48 mouse cellular contexts compared by ENCODE assay signal in the genomic region with DNA sequence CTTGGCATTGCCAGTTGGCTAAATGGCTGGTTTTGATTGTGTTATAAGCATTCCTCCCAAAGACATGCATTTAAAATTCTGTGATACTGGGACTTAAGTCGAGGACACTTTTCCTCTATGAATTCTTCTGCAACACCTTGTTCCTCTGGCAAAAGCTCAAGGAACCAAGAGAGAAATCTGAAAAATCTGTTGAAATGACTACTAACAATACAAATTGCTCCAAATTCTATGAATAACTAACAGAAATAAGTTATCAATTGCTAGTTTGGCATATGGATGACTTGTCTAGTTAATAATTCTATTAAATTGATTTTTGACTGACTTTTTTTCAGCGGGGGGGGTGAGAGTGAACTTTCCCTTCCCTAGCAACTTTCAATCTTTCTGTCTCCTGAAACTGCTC. TPM values are rescaled to one million over a fixed set of nuclear protein-coding genes. Genes with fewer than 3 reads are reported as not detected.
"Had no signal": no experiment of that assay in that cellular context is flagged by ENCODE, and none has a peak within 500 bp of the region (broad histone marks: within the 10 kb centered on the region; RNA-seq: fewer than 3 reads in every experiment).

No protein-coding gene starts in this region.

- H3K27ac ChIP-seq: heart, adult 2 months; heart, embryonic 10.5 days; heart, embryonic 13.5 days; heart, embryonic 15.5 days; hindbrain, embryonic 10.5 days; hindbrain, embryonic 12.5 days; hindbrain, embryonic 13.5 days; hindbrain, embryonic 14.5 days; hindbrain, embryonic 15.5 days; hindbrain, postnatal 0 days; intestine, embryonic 15.5 days; kidney, postnatal 0 days; layer of hippocampus, adult 2 months had no signal

- H3K9me3 ChIP-seq: heart, embryonic 10.5 days; heart, embryonic 12.5 days; heart, embryonic 13.5 days; heart, embryonic 15.5 days; hindbrain, embryonic 10.5 days; hindbrain, embryonic 12.5 days; hindbrain, embryonic 13.5 days; hindbrain, embryonic 15.5 days; intestine, embryonic 15.5 days had no signal

- ATAC-seq: hindbrain, embryonic 16.5 days; hindbrain, postnatal 0 days; inflammation-experienced regulatory T-cells, adult 6 months; intestine, embryonic 15.5 days; intestine, embryonic 16.5 days; intestine, postnatal 0 days had no signal

- DNase-seq: heart, adult 18-20 months; heart, adult 2 months; heart, postnatal 10 days; heart, postnatal 14 days; heart, postnatal 36 days; heart, postnatal 4 days; kidney, adult 11 months; kidney, adult 8-10 months; kidney, postnatal 10 days; kidney, postnatal 14 days; kidney, postnatal 25 days; kidney, postnatal 36 days; kidney, postnatal 4 days; layer of hippocampus, adult 9-11 months; layer of hippocampus, postnatal 36 days had no signal

- H3K4me1 ChIP-seq: heart, embryonic 10.5 days; heart, embryonic 12.5 days; heart, embryonic 13.5 days; heart, embryonic 15.5 days; hindbrain, embryonic 10.5 days; hindbrain, embryonic 12.5 days; hindbrain, embryonic 13.5 days; hindbrain, embryonic 15.5 days; intestine, embryonic 15.5 days had no signal

- H3K4me3 ChIP-seq: heart, adult 2 months; heart, embryonic 10.5 days; heart, embryonic 12.5 days; heart, embryonic 13.5 days; heart, embryonic 15.5 days; hindbrain, embryonic 10.5 days; hindbrain, embryonic 12.5 days; hindbrain, embryonic 13.5 days; hindbrain, embryonic 15.5 days; intestine, embryonic 15.5 days; layer of hippocampus, adult 2 months had no signal

- H3K36me3 ChIP-seq: heart, embryonic 10.5 days; heart, embryonic 12.5 days; heart, embryonic 13.5 days; heart, embryonic 15.5 days; hindbrain, embryonic 10.5 days; hindbrain, embryonic 12.5 days; hindbrain, embryonic 13.5 days; hindbrain, embryonic 15.5 days; intestine, embryonic 15.5 days had no signal

- H3K27me3 ChIP-seq: heart, embryonic 12.5 days; heart, embryonic 13.5 days; heart, embryonic 15.5 days; hindbrain, embryonic 12.5 days; hindbrain, embryonic 13.5 days; hindbrain, embryonic 15.5 days; intestine, embryonic 15.5 days had no signal

- H3K4me2 ChIP-seq: heart, embryonic 11.5 days; heart, embryonic 12.5 days; heart, embryonic 13.5 days; heart, embryonic 15.5 days; hindbrain, embryonic 12.5 days; hindbrain, embryonic 13.5 days; hindbrain, embryonic 14.5 days; hindbrain, embryonic 15.5 days; intestine, embryonic 15.5 days had no signal

- H3K9ac ChIP-seq: heart, embryonic 12.5 days; heart, embryonic 13.5 days; heart, embryonic 15.5 days; hindbrain, embryonic 12.5 days; hindbrain, embryonic 13.5 days; hindbrain, embryonic 14.5 days; hindbrain, embryonic 15.5 days; intestine, embryonic 15.5 days had no signal

RNA-seq across cellular contexts. Expression of gene Hao2, which starts 23.8 kb away (rescaled TPM):
- total RNA-seq: heart, adult 18-20 months; heart, adult 2 months; heart, adult 8-10 months; heart, postnatal 10 days; heart, postnatal 14 days; heart, postnatal 25 days; heart, postnatal 36 days; heart, postnatal 4 days; hematopoietic stem cell, adult 5-6 weeks; hindbrain, postnatal 0 days; layer of hippocampus, adult 18-20 months; layer of hippocampus, adult 2 months; layer of hippocampus, adult 8-10 months; layer of hippocampus, postnatal 10 days; layer of hippocampus, postnatal 14 days; layer of hippocampus, postnatal 25 days; layer of hippocampus, postnatal 36 days; left cerebral cortex, adult 18-20 months had no signal
- polyA plus RNA-seq: heart, adult 2 months; heart, embryonic 14.5 days; heart, embryonic 15.5 days; heart, embryonic 16.5 days; heart, postnatal 0 days; hindbrain, embryonic 10.5 days; hindbrain, embryonic 11.5 days; hindbrain, embryonic 12.5 days; hindbrain, embryonic 13.5 days; hindbrain, embryonic 14.5 days; hindbrain, embryonic 16.5 days; hindbrain, postnatal 0 days; inflammation-experienced regulatory T-cells, adult 6 months had no signal

RNA-seq across cellular contexts. Expression of gene Hsd3b1, which starts 57.3 kb away (rescaled TPM):
- total RNA-seq: heart, adult 18-20 months; heart, adult 2 months; heart, postnatal 10 days; heart, postnatal 14 days; heart, postnatal 25 days; heart, postnatal 36 days; heart, postnatal 4 days; hematopoietic stem cell, adult 5-6 weeks; layer of hippocampus, adult 18-20 months; layer of hippocampus, adult 2 months; layer of hippocampus, postnatal 10 days; layer of hippocampus, postnatal 14 days; layer of hippocampus, postnatal 25 days; layer of hippocampus, postnatal 36 days; left cerebral cortex, adult 18-20 months had no signal
- polyA plus RNA-seq: heart, embryonic 14.5 days; heart, postnatal 0 days; hindbrain, embryonic 14.5 days; hindbrain, embryonic 15.5 days; hindbrain, embryonic 16.5 days; hindbrain, postnatal 0 days; inflammation-experienced regulatory T-cells, adult 6 months; kidney, embryonic 14.5 days; large intestine, adult 2 months had no signal
